ENCODE assay signal across 8 mouse cellular contexts in genomic region chr7:83774721-83775120, GRCm38 (mm10). TPM values are rescaled to one million over a fixed set of nuclear protein-coding genes. Genes with fewer than 3 reads are reported as not detected.
DNase-seq lines count a peak whose midpoint lies in the region; ATAC-seq and TF ChIP-seq lines count a peak whose summit lies in the region.

No protein-coding gene starts in this region.

- H3K27me3 ChIP-seq in forebrain, postnatal 0 days (ENCODE audit: insufficient read depth, low read length) = no peaks in the 10 kb centered on the region
- H3K27me3 ChIP-seq in forebrain, embryonic 10.5 days (ENCODE audit: poor library complexity, severe bottlenecking) = no peaks in the 10 kb centered on the region

- H3K4me2 ChIP-seq in forebrain, postnatal 0 days (ENCODE audit: low read depth) = no peak overlapping the region

- no peaks in the 10 kb centered on the region for H3K9me3 ChIP-seq in forebrain, postnatal 0 days (ENCODE audit: low read length)
- H3K9me3 ChIP-seq in forebrain, embryonic 10.5 days = no peaks in the 10 kb centered on the region; the same call in 1 of the 2 replicates

- H3K4me3 ChIP-seq in forebrain, postnatal 0 days (ENCODE audit: low read depth, low read length) = no peak overlapping the region
- no peak overlapping the region for H3K4me3 ChIP-seq in forebrain, embryonic 10.5 days

- 25% methylated on average over 5 of the region's 5 CpGs for WGBS in forebrain, postnatal 0 days
- WGBS in forebrain, embryonic 10.5 days = 45% methylated on average over 5 of the region's 5 CpGs

- peak; percentile 60 for DNase-seq in forebrain, postnatal 0 days
- no peak for DNase-seq in forebrain, embryonic 10.5 days (ENCODE audit: extremely low spot score, low spot score)
- peak; percentile 36 to 55 for DNase-seq in right cerebral cortex, postnatal 10 days (ENCODE audit: low spot score in 2 of 2)
- no peak for DNase-seq in right cerebral cortex, postnatal 14 days
- peak; percentile 41 for DNase-seq in kidney, postnatal 10 days
- peak; percentile 64 for DNase-seq in lung, postnatal 10 days

- ATAC-seq in forebrain, postnatal 0 days = no peak
- ATAC-seq in common myeloid progenitor, adult 5-6 weeks (replicated peaks; ENCODE audit: low read depth, poor library complexity, severe bottlenecking) = peak; percentile 63
- ATAC-seq in erythroid progenitor cell, adult 5-6 weeks (replicated peaks; ENCODE audit: low FRiP score, poor library complexity, severe bottlenecking) = no peak

- H3K27ac ChIP-seq in forebrain, postnatal 0 days (ENCODE audit: low read depth, low read length) = no peak overlapping the region
- H3K27ac ChIP-seq in forebrain, embryonic 10.5 days = no peak overlapping the region

- TF ChIP-seq CTCF in forebrain, postnatal 0 days (IDR thresholded peaks at IDR 0.05; ENCODE audit: low read depth) = peak; percentile 79

- H3K9ac ChIP-seq in forebrain, postnatal 0 days = no peak overlapping the region

- H3K4me1 ChIP-seq in forebrain, postnatal 0 days (ENCODE audit: insufficient read depth) = no peaks in the 10 kb centered on the region
- 0 out of 2 replicates have a peak, but pooled peaks cover 2% of the 10 kb centered on the region for H3K4me1 ChIP-seq in forebrain, embryonic 10.5 days

- no peaks in the 10 kb centered on the region for H3K36me3 ChIP-seq in forebrain, postnatal 0 days (ENCODE audit: insufficient read depth)
- H3K36me3 ChIP-seq in forebrain, embryonic 10.5 days (replicated peaks) = no peaks in the 10 kb centered on the region

RNA-seq across cellular contexts. Expression of gene Cfap161, which starts 20.0 kb away (rescaled TPM):
- 2.3 and 2.7 TPM in 2 replicates for total RNA-seq in forebrain, postnatal 0 days (2014; rRNA removed)
- polyA plus RNA-seq in forebrain, postnatal 0 days (2015; fragmentation: Nextera tagmentation; extraction: Ambion mirVana) = 2.9 and 3.9 TPM in 2 replicates
- 0.12 TPM in 1 of 2 replicates, not detected in the other for polyA plus RNA-seq in forebrain, embryonic 10.5 days (2016; fragmentation: Nextera tagmentation; extraction: Ambion mirVana)
- total RNA-seq in common myeloid progenitor, adult 5-6 weeks (2017) = not detected in 2 replicates
- total RNA-seq in erythroid progenitor cell, adult 5-6 weeks (2015; ENCODE audit: low replicate concordance) = not detected in 2 replicates
- not detected in 2 replicates for total RNA-seq in erythroid progenitor cell, adult 5-6 weeks (2017; ENCODE audit: low replicate concordance)

RNA-seq across cellular contexts. Expression of gene Il16, which starts 29.2 kb away (rescaled TPM):
- 2.8 and 3.1 TPM in 2 replicates for total RNA-seq in forebrain, postnatal 0 days (2014; rRNA removed)
- polyA plus RNA-seq in forebrain, postnatal 0 days (2015; fragmentation: Nextera tagmentation; extraction: Ambion mirVana) = 1.2 TPM in 2 replicates
- polyA plus RNA-seq in forebrain, embryonic 10.5 days (2016; fragmentation: Nextera tagmentation; extraction: Ambion mirVana) = 0.76 and 0.95 TPM in 2 replicates
- 68.8 and 69.4 TPM in 2 replicates for total RNA-seq in common myeloid progenitor, adult 5-6 weeks (2017)
- total RNA-seq in erythroid progenitor cell, adult 5-6 weeks (2015; ENCODE audit: low replicate concordance) = 5.9 and 9.7 TPM in 2 replicates
- total RNA-seq in erythroid progenitor cell, adult 5-6 weeks (2017; ENCODE audit: low replicate concordance) = 12.5 and 16.0 TPM in 2 replicates

Comparison
In these comparisons a context has a peak if more than half of its experiments do, and no peak if none do; other contexts are left out.
1. DNase-seq: peak in forebrain, postnatal 0 days (single experiment), right cerebral cortex, postnatal 10 days (2 of 2), kidney, postnatal 10 days (single experiment) and lung, postnatal 10 days (single experiment); none in forebrain, embryonic 10.5 days (single experiment) and right cerebral cortex, postnatal 14 days (single experiment).